Mouse (Mus musculus) G1E (cell line): Measurements from ENCODE around the gene Adarb2.

Experiments used
- CTCF ChIP-seq: IDR thresholded peaks from 2 replicates; pipeline ENCODE4 v1.5.1; 2012; ENCODE audit warnings: low read depth, low read length, inconsistent platforms, mixed read lengths
- GATA1 ChIP-seq: IDR thresholded peaks from 2 replicates; pipeline ENCODE4 v1.6.1; 2012; ENCODE audit warnings: borderline replicate concordance, low read length, inconsistent platforms, mixed read lengths
- GATA2 ChIP-seq: IDR thresholded peaks from 2 replicates; pipeline ENCODE4 v1.6.1; 2012; ENCODE audit warnings: low read depth, low read length, inconsistent platforms, borderline replicate concordance
- POLR2AphosphoS5 ChIP-seq: IDR thresholded peaks from 2 replicates; pipeline ENCODE4 v1.6.1; 2012; ENCODE audit warnings: low read depth, low read length, inconsistent platforms; ENCODE audit not compliant: insufficient replicate concordance
- TAL1 ChIP-seq: conservative IDR thresholded peaks from 2 replicates; pipeline ENCODE4 v1.6.1; 2012; ENCODE audit warnings: low read depth, low read length, inconsistent platforms, mixed read lengths

DNA sequence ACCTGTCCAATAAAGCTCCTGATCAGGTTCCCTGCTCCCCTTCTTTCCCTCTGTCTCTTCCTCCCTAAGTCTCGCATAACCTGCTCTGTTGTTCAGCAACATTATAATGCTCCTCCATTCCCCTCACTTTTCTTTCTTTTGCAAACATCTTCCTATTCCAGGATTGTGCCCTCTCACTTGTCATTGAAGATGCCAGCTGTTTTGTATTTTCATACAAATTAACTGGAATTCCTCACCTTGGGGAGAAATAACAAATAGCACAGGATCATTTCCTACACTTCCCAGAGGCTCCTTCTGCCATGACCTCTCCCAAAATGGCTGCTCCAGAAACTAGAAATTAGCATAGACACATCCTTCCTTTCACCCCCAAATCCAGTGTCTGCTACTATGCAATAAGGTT lies 276.1 kb downstream of the Adarb2 start:
- TF ChIP-seq CTCF (no peak), GATA1 (no peak), TAL1 (no peak), POLR2AphosphoS5 (no peak), GATA2 (no peak)
